In the genomic region with DNA sequence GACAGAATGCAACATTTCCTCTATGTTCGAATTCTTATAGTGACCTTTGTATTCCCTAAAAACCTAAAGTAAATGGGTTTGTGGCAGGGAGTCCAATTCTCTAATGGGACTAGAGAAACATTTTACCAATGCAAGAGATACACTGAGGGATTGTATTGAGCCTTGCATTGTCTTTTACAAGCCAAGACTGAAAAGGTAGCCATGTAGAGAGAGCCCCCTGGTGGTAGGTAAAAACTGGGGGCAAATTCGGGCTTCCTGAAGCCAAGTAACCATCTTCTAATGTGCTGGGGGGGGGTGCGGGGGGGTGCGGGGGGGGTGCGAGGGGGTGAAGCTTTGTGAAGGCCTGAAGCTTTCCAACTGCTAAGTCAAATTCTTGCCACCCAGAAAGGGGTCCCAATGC, we compare ENCODE assay signal across 1 mouse cellular context.
A peak's percentile ranks its signal among the peaks of the same experiment; 100 is the strongest.
TF ChIP-seq lines count a peak whose summit lies in the region.

No protein-coding gene starts in this region.

TF ChIP-seq in CH12.LX, 34 proteins besides CTCF, POLR2A, EP300 and RAD21:
- TF ChIP-seq SMC3 (IDR thresholded peaks at IDR 0.05; ENCODE audit: low read depth, low read length) (peak; percentile 57), POLR2AphosphoS2 (IDR thresholded peaks at IDR 0.05; ENCODE audit: low read depth, low read length) (no peak), JUN (IDR thresholded peaks at IDR 0.05; ENCODE audit: insufficient read depth, low read depth, low read length) (no peak), UBTF (IDR thresholded peaks at IDR 0.05; ENCODE audit: low read depth, low read length) (no peak), ELF1 (IDR thresholded peaks at IDR 0.05; ENCODE audit: low read depth, low read length) (no peak), E2F4 (IDR thresholded peaks at IDR 0.05; ENCODE audit: insufficient replicate concordance, low read depth, low read length) (no peak), PAX5 (IDR thresholded peaks at IDR 0.05; ENCODE audit: low read length) (no peak)
